Mouse (Mus musculus) neural tube, embryonic 13.5 days (tissue): ENCODE results near the gene Meis1. TPM values are rescaled to one million over a fixed set of nuclear protein-coding genes. Genes with fewer than 3 reads are reported as not detected.

Source experiments
- ATAC-seq: fragments of 200-750 bp; cut with Nextera tagmentation; 2 replicates; pipeline ENCODE4 v1.8.0; 2017; ENCODE audit warnings: low read depth, mild to moderate bottlenecking, moderate TSS enrichment, moderate library complexity
- H3K27ac ChIP-seq: fragments of 300-500 bp; sonication (generic); replicated peaks from 2 replicates; pipeline ENCODE4 v1.5.1; 2015; ENCODE audit warnings: moderate library complexity, mild to moderate bottlenecking, inconsistent platforms
- H3K27me3 ChIP-seq: fragments of 300-500 bp; sonication (generic); 2 replicates; pipeline ENCODE4 v1.6.1; 2015; ENCODE audit warnings: mild to moderate bottlenecking, inconsistent platforms
- H3K36me3 ChIP-seq: fragments of 300-500 bp; sonication (generic); 2 replicates; pipeline ENCODE4 v1.6.1; 2015; ENCODE audit warnings: mild to moderate bottlenecking, inconsistent platforms
- H3K4me1 ChIP-seq: fragments of 300-500 bp; sonication (generic); replicated peaks from 2 replicates; pipeline ENCODE4 v1.6.1; 2015; ENCODE audit warnings: inconsistent platforms
- H3K4me2 ChIP-seq: fragments of 300-500 bp; sonication (generic); 2 replicates; pipeline ENCODE4 v1.6.1; 2015; ENCODE audit warnings: inconsistent platforms, mild to moderate bottlenecking, moderate library complexity
- H3K4me3 ChIP-seq: fragments of 300-500 bp; sonication (generic); 2 replicates; pipeline ENCODE4 v1.5.1; 2015; ENCODE audit warnings: mild to moderate bottlenecking, inconsistent platforms
- H3K9ac ChIP-seq: fragments of 300-500 bp; sonication (generic); 2 replicates; pipeline ENCODE4 v1.6.1; 2015; ENCODE audit warnings: moderate library complexity, mild to moderate bottlenecking, inconsistent platforms
- H3K9me3 ChIP-seq: fragments of 300-500 bp; sonication (generic); 2 replicates; pipeline ENCODE4 v1.6.1; 2016; ENCODE audit warnings: inconsistent platforms
- WGBS: fragments of 180-500 bp; shearing (Covaris S2); methylation state at CpG from one replicate; pipeline ENCODE4 v1.1.7; 2015; 5-methylcytosine and 5-hydroxymethylcytosine counted together
- polyA plus RNA-seq: library from polyadenylated mRNA; unstranded; fragments of >200 nt; fragmentation: Nextera tagmentation; extraction: Ambion mirVana; gene quantifications from 2 replicates; pipeline ENCODE4 v1.2.1, GENCODE M21; 2015

Meis1 gene
- polyA plus RNA-seq, 1 experiment from 2014 or later, result 159 TPM

DNA sequence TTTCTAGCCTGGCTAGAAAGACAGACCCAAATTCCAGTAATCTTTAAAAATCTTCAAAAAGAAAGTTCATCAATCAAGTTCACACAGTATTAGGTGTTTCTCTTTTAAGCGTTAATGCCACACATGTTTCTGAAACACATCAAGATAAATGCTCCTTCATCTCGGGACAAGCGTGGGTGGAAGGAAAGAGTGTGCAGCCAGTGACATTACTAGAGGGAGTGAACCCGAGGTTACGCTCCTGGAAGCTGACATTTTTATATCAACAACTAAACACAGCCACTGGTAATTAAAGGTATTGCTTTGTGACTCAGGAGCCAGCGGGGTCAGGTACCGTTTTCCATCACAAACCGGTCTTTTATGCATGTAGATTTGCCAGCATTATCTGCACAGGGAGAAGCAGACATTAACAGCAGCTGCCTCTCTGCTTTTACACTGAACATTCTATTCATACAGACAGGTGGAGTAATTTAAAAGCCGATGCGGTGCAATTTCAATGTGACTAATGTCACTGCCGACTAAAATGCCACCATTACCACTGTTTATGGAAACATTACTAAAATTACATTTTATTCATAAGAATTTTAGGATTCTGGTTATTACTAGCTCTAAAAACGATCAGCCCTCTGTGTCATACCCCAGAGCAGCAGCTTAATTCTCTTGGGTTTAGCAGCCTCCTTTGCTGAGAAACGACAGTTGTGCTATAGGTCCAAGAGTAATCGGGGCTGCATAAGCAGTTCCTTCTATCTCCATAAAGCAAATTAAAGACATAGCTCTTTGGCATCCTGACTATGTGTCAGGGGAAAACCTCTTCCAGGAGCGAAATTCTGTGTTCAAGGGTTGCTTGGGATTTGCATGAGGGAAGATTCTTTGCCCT is 87.5 kb downstream of the Meis1 start:
- Histone ChIP-seq H3K4me3 (no peak overlapping the region), H3K4me2 (peak overlapping the region; percentile 40), H3K27me3 (no peaks in the 10 kb centered on the region), H3K4me1 (peaks cover 63% of the 10 kb centered on the region), H3K9ac (no peak overlapping the region), H3K36me3 (peaks cover 9% of the 10 kb centered on the region), H3K27ac (peak overlapping the region; percentile 78), H3K9me3 (no peaks in the 10 kb centered on the region)
- WGBS, result 24% methylated on average over 15 of the region's 15 CpGs
- ATAC-seq, result 0 out of 2 replicates have a peak, but pooled peaks have one; percentile 21

DNA sequence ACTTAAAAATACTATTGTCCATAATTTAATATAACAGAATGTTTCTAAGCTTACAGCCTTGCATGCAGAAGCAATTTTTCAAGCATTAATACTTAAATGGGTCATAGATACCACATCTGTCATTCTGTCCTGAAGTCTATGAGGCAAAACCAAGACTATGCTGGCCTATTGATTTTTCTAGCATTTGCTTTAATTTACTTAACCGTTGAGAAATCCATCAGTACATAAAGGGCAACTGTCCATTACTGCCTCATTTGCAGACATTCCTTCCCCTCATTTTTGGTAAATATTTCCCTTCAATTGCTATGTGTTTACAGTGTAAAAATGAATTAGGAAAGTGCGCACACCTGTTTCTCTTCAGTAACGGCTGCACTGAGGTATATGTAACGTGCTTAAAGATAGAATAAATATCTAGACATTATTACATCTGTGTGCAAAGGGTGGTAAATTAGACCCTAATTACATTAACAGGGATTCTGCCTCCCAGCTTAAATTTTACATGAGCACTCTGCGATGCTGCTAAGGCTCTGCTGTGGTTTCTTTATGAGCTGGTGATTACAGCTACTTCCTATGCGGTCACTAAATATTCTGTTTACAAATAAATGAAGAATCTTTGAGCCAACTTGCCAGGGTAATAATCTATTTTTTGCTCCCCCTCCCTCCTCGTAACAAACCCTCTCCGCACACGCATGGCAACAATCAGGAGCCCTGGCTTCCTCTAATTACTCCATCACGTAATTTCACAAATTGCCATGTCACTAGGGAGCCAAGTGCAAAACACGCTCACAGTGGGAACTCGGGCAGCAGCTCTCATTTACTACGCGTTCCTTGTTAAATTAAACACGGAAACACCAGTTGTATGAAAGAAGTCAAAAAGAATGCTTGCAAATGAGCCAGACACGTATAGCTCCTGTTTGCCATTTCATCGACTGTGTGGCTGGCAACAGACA is 88.7 kb downstream of the Meis1 start:
- no peaks in the 10 kb centered on the region for H3K27me3 ChIP-seq
- 38% methylated on average over 17 of the region's 17 CpGs for WGBS
- H3K4me3 ChIP-seq, result no peak overlapping the region
- peaks cover 11% of the 10 kb centered on the region for H3K36me3 ChIP-seq
- no peaks in the 10 kb centered on the region for H3K9me3 ChIP-seq
- H3K4me1 ChIP-seq, result peaks cover 52% of the 10 kb centered on the region
- peak; percentile 72 for ATAC-seq
- H3K4me2 ChIP-seq, result peak overlapping the region; percentile 40
- no peak overlapping the region for H3K9ac ChIP-seq
- H3K27ac ChIP-seq, result peak overlapping the region; percentile 78

DNA sequence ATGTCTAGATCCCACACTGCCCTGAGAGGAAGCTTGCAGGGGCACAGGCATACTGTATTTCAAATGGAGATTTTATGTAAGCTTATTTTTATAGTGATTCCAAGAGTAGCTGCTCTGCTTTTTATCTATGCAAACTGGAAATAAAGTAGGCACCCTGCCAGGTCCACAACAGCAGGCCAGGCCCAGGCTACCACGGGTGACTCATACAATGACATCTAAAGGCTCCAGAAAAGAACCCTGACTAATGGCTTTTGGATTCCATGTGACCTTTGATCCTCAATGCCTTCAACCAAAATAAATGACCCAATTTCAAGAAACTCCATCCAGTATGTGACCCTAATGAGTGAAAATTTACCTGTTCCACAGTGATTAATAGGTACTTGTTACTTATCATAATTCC is 91.4 kb downstream of the Meis1 start:
- H3K4me2 ChIP-seq, result no peak overlapping the region
- ATAC-seq, result no peak
- H3K4me3 ChIP-seq, result no peak overlapping the region
- 0 out of 2 replicates have a peak, but pooled peaks cover 4% of the 10 kb centered on the region for H3K36me3 ChIP-seq
- peaks cover 49% of the 10 kb centered on the region for H3K4me1 ChIP-seq
- no peak overlapping the region for H3K9ac ChIP-seq
- H3K9me3 ChIP-seq, result no peaks in the 10 kb centered on the region
- H3K27ac ChIP-seq, result no peak overlapping the region
- no peaks in the 10 kb centered on the region for H3K27me3 ChIP-seq
- 0% methylated on average over 1 of the region's 1 CpGs for WGBS

DNA sequence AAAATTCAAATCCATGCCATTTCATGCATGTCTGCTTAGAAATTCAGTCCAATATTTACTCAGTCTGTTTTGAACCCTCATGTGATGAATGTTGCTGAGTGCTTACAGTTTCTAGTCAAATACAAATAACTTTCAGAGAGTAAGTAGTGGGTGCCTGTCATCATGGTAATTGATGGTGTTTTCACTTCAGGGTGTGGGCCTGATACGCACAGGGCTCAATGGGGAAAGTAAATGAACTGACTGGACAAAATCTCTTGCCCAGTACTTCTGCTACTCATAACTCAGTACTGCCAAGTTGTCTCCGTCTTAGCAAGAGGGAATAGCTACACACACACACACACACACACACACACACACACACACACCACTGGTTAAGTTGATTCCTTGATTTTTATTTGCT is 92.0 kb downstream of the Meis1 start:
- no peak overlapping the region for H3K9ac ChIP-seq
- H3K36me3 ChIP-seq, result 0 out of 2 replicates have a peak, but pooled peaks cover 4% of the 10 kb centered on the region
- no peak for ATAC-seq
- H3K9me3 ChIP-seq, result no peaks in the 10 kb centered on the region
- WGBS, result 28% methylated on average over 2 of the region's 2 CpGs
- H3K27ac ChIP-seq, result no peak overlapping the region
- no peaks in the 10 kb centered on the region for H3K27me3 ChIP-seq
- H3K4me2 ChIP-seq, result no peak overlapping the region
- H3K4me3 ChIP-seq, result no peak overlapping the region
- H3K4me1 ChIP-seq, result peaks cover 44% of the 10 kb centered on the region

DNA sequence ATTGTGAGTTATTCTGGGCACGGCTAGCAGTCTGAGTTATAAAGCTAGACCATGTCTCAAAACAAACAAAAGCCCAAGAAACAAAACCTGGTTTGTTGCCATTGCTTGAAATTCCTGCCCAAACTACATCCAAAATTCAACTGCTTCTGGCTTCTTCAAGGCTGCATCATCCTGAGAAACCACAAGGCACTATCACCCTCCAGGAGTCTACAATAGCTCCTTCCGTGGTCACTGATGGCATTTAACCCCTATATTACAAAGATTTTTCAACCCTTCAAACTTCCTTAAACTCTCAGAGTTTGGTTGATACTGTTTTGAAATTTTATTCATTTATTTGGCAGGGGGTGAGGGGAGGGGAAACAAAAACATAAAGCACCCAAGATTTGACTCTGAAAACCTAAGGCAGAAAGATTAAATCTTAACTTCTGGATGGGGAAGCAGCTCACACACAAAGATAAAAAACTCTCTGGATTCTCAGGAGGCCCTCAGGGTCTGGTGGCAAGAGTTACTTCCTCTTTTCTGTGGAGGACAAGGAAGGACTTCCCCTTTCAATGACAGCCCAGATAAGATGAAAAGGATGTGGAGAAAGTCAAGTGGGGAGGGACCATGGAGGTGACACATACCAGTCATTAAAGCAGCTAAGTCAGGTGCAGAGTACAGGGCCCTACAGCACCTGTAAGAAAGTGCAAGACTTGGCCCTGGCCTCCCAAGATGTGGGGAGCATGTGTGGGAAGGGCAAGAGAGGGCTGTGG is 94.0 kb downstream of the Meis1 start:
- WGBS, result 79% methylated on average over 2 of the region's 2 CpGs

DNA sequence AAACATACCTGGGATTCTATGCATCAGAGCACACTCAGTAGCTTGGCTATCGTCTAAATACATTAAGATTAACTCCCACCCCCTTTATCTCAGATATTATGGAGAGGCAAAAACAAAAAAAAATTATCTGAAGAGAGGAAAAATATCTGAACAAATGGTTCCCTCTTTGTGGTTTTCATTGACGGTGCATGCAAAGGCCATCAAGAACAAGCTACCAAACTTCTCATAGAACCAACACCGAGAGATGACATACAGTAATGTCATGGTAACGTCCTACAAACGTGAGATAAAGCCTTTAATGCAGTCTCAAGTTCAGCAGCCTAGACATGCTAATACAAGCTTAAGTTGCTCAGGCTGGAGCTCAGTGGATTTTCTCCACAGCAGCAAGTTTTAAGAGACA is 95.5 kb downstream of the Meis1 start:
- Histone ChIP-seq H3K4me1 (peaks cover 32% of the 10 kb centered on the region), H3K4me3 (no peak overlapping the region), H3K27ac (no peak overlapping the region), H3K4me2 (no peak overlapping the region), H3K9me3 (no peaks in the 10 kb centered on the region), H3K9ac (no peak overlapping the region), H3K27me3 (no peaks in the 10 kb centered on the region), H3K36me3 (peaks cover 12% of the 10 kb centered on the region; the same call in 1 of the 2 replicates)
- no peak for ATAC-seq
- WGBS, result 87% methylated on average over 5 of the region's 5 CpGs

More for the DNA sequence above, 94.0 kb downstream of the Meis1 start:
- Histone ChIP-seq H3K4me1 (peaks cover 24% of the 10 kb centered on the region), H3K9me3 (no peaks in the 10 kb centered on the region), H3K27ac (peak overlapping the region; percentile 43; the same call in 1 of the 2 replicates), H3K27me3 (no peaks in the 10 kb centered on the region), H3K36me3 (peaks cover 10% of the 10 kb centered on the region; the same call in 1 of the 2 replicates), H3K4me3 (no peak overlapping the region), H3K9ac (no peak overlapping the region), H3K4me2 (no peak overlapping the region)
- ATAC-seq, result no peak

DNA sequence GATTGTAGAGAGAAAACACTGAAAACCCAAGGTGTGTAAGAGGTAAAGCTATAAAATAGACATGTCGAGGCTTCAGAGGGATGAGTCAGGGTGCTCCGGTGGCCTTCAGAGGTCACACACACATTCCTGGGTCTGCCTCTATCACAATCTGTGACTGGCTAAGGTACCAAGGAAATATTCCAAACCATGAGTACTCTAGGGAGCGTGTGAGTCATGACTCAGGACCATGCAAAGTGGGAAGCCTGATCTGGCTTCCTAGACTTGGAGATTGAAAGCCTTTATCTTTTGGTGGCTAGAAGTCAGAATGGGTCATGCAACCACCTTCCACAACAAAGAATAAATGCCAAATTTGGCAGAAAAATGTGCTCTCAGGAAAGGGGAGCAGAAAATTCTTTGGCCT is 98.1 kb downstream of the Meis1 start:
- WGBS, result 86% methylated on average over 3 of the region's 3 CpGs
- no peaks in the 10 kb centered on the region for H3K27me3 ChIP-seq
- H3K9me3 ChIP-seq, result no peaks in the 10 kb centered on the region
- no peak overlapping the region for H3K9ac ChIP-seq
- H3K4me2 ChIP-seq, result no peak overlapping the region
- ATAC-seq, result no peak
- H3K36me3 ChIP-seq, result peaks cover 12% of the 10 kb centered on the region; the same call in 1 of the 2 replicates
- H3K4me3 ChIP-seq, result no peak overlapping the region
- H3K27ac ChIP-seq, result no peak overlapping the region
- peaks cover 42% of the 10 kb centered on the region for H3K4me1 ChIP-seq

DNA sequence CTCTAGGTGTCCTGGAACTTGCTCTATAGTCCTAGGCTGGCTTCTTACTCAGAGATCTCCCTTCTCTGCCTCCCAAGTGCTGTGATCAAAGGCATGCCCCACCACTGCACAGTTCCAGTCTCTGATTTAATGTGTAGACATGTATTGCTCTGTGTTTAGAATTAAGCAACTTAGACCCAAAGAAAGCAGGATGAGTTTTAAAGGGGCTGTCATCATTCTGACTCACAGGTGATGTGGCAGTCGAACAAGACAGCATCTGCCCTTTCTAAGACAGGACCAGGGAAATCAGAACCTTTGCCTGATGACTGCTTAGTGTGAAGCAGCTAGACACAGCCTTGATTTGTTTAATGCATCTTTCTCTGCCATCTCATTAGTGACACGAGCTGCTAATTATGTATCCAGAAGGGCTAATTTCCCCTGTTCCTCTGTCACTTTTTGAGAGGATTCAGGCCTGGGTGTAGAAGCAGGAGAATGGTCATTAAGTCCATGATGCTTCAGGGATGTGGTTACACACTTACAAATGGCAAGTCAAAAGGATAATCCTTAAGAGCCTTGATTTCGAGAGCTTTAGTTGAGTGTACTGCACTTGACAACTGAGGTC is 99.5 kb downstream of the Meis1 start:
- Histone ChIP-seq H3K27ac (0 out of 2 replicates have a peak overlapping the region, but pooled peaks have one; percentile 23), H3K4me1 (peaks cover 51% of the 10 kb centered on the region), H3K9ac (no peak overlapping the region), H3K36me3 (peaks cover 8% of the 10 kb centered on the region; the same call in 1 of the 2 replicates), H3K9me3 (no peaks in the 10 kb centered on the region), H3K27me3 (no peaks in the 10 kb centered on the region), H3K4me3 (no peak overlapping the region), H3K4me2 (no peak overlapping the region)
- ATAC-seq, result no peak
- 63% methylated on average over 3 of the region's 3 CpGs for WGBS

DNA sequence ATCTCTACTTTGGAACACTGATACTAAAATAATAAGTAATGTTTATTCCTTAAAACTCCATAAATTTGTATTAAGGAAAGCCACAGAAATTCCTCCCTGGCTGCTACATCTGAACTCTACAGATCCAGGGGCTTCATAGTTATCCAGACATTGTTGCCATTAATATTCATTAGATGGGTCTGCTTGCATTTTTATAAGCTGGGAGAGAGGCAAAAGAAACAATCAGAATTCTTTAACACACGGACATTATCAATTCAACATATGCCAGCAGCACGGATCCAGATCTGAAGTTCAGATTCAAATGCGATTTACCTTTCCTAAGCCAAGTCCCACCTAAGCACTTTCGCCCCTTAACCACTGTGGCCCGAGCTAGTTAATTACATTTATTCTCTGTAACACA is 100.9 kb downstream of the Meis1 start:
- no peak overlapping the region for H3K4me2 ChIP-seq
- H3K9me3 ChIP-seq, result no peaks in the 10 kb centered on the region
- H3K27me3 ChIP-seq, result no peaks in the 10 kb centered on the region
- H3K9ac ChIP-seq, result no peak overlapping the region
- no peak overlapping the region for H3K4me3 ChIP-seq
- H3K4me1 ChIP-seq, result peaks cover 64% of the 10 kb centered on the region
- H3K36me3 ChIP-seq, result peaks cover 8% of the 10 kb centered on the region; the same call in 1 of the 2 replicates
- WGBS, result 36% methylated on average over 5 of the region's 5 CpGs
- no peak overlapping the region for H3K27ac ChIP-seq
- no peak for ATAC-seq

DNA sequence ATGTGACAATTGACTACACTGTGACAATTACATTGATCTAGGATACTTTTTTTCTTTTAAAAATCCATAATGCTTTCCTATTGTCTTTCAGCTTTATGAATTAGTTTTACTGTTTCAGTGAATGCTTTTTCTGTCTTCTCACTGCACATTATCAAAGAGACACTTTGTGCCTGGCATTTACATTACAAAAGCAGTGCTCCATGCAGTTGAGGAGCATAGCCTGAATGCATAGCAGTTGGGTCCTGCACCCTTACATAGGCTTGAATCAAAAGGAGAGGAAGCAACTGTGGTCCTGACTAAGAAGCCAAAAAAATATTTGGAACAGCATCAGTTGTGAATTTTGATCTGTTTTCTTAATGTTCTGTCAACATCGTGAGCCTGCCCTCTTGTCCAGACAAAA is 105.5 kb downstream of the Meis1 start:
- Histone ChIP-seq H3K27me3 (no peaks in the 10 kb centered on the region), H3K4me1 (peaks cover 71% of the 10 kb centered on the region), H3K4me2 (no peak overlapping the region), H3K4me3 (no peak overlapping the region), H3K9ac (no peak overlapping the region), H3K36me3 (no peaks in the 10 kb centered on the region), H3K27ac (0 out of 2 replicates have a peak overlapping the region, but pooled peaks have one; percentile 1), H3K9me3 (no peaks in the 10 kb centered on the region)
- WGBS, result 49% methylated on average over 1 of the region's 1 CpGs
- ATAC-seq, result no peak
